Mouse (Mus musculus) midbrain, embryonic 14.5 days (tissue): ENCODE results near the gene Asb5. TPM values are rescaled to one million over a fixed set of nuclear protein-coding genes. Genes with fewer than 3 reads are reported as not detected.

ENCODE experiments used
- polyA plus RNA-seq: library from polyadenylated mRNA; unstranded; fragments of >200 nt; fragmentation: Nextera tagmentation; extraction: Ambion mirVana; gene quantifications from 2 replicates; pipeline ENCODE4 v1.2.1, GENCODE M21; 2014

Asb5 gene
- polyA plus RNA-seq, 1 experiment from 2014 or later, result 5.9 TPM

Other genes with a start within 250 kb of the Asb5 start
- gene Spcs3, start 418 bp downstream of the Asb5 start, polyA plus RNA-seq, result 46.0 and 57.5 TPM in 2 replicates
- 0.22 TPM in 1 of 2 replicates, not detected in the other for gene Spata4, start 71.2 kb downstream of the Asb5 start, polyA plus RNA-seq